Comparison of ENCODE assay signal across 9 mouse cellular contexts in genomic region chr17:12507654-12508204, GRCm38 (mm10). TPM values are rescaled to one million over a fixed set of nuclear protein-coding genes. Genes with fewer than 3 reads are reported as not detected.
DNase-seq lines count a peak whose midpoint lies in the region; ATAC-seq and TF ChIP-seq lines count a peak whose summit lies in the region.
"Had no signal": no experiment of that assay in that cellular context is flagged by ENCODE, and none has a peak within 500 bp of the region (broad histone marks: within the 10 kb centered on the region; RNA-seq: fewer than 3 reads in every experiment).

Gene Slc22a3, minus strand, starts transcription at chr17:12507704.

- H3K9ac ChIP-seq in kidney, embryonic 15.5 days, result 0 out of 2 replicates have a peak within 1 kb of the TSS, but pooled peaks have one; percentile 10
- no peak within 1 kb of the TSS for H3K9ac ChIP-seq in embryonic facial prominence, embryonic 11.5 days (replicated peaks; ENCODE audit: low read length)
- H3K9ac ChIP-seq in hindbrain, postnatal 0 days (replicated peaks; ENCODE audit: low read length), result peak within 1 kb of the TSS; percentile 35; the same call in 1 of the 2 replicates
- no peak within 1 kb of the TSS; the same call in 1 of the 2 replicates for H3K9ac ChIP-seq in midbrain, embryonic 14.5 days (replicated peaks; ENCODE audit: low read length)

- peaks cover 56% of the 10 kb centered on the region for H3K27me3 ChIP-seq in kidney, embryonic 15.5 days
- peaks cover 36% of the 10 kb centered on the region for H3K27me3 ChIP-seq in embryonic facial prominence, embryonic 11.5 days (ENCODE audit: control insufficient read depth, insufficient read depth, low read length)
- peaks cover 35% of the 10 kb centered on the region for H3K27me3 ChIP-seq in hindbrain, postnatal 0 days (ENCODE audit: insufficient read depth, low read length)
- peaks cover 34% of the 10 kb centered on the region for H3K27me3 ChIP-seq in midbrain, embryonic 14.5 days (ENCODE audit: control insufficient read depth, insufficient read depth, low read length)

- peak within 1 kb of the TSS; percentile 47 for H3K4me3 ChIP-seq in kidney, embryonic 15.5 days (replicated peaks)
- H3K4me3 ChIP-seq in embryonic facial prominence, embryonic 11.5 days (ENCODE audit: low read depth, low read length), result peak within 1 kb of the TSS; percentile 31
- H3K4me3 ChIP-seq in hindbrain, postnatal 0 days (ENCODE audit: low read length), result peak within 1 kb of the TSS; percentile 44
- peak within 1 kb of the TSS; percentile 28 for H3K4me3 ChIP-seq in midbrain, embryonic 14.5 days (replicated peaks; ENCODE audit: low read depth, low read length)

- no peak for TF ChIP-seq CTCF in hindbrain, postnatal 0 days (IDR thresholded peaks at IDR 0.05; ENCODE audit: low read depth)

- no peak for DNase-seq in kidney, postnatal 36 days
- DNase-seq in embryonic facial prominence, embryonic 11.5 days (ENCODE audit: low spot score), result no peak
- DNase-seq in hindbrain, postnatal 0 days (ENCODE audit: low spot score), result no peak
- DNase-seq in midbrain, embryonic 14.5 days, result no peak
- no peak for DNase-seq in cerebellum, postnatal 14 days
- no peak for DNase-seq in kidney, adult 18-20 months
- DNase-seq in layer of hippocampus, adult 9-10 months (ENCODE audit: low spot score), result no peak

- peak within 1 kb of the TSS; percentile 82 for H3K4me2 ChIP-seq in kidney, embryonic 15.5 days
- peak within 1 kb of the TSS; percentile 64 for H3K4me2 ChIP-seq in embryonic facial prominence, embryonic 11.5 days (ENCODE audit: low read depth, low read length)
- peak within 1 kb of the TSS; percentile 72 for H3K4me2 ChIP-seq in hindbrain, postnatal 0 days (ENCODE audit: low read depth, low read length)
- H3K4me2 ChIP-seq in midbrain, embryonic 14.5 days (ENCODE audit: low read length), result peak within 1 kb of the TSS; percentile 52

- no peak within 1 kb of the TSS for H3K27ac ChIP-seq in kidney, embryonic 15.5 days
- no peak within 1 kb of the TSS for H3K27ac ChIP-seq in embryonic facial prominence, embryonic 11.5 days (replicated peaks; ENCODE audit: low read depth, low read length)
- H3K27ac ChIP-seq in hindbrain, postnatal 0 days, result no peak within 1 kb of the TSS
- no peak within 1 kb of the TSS for H3K27ac ChIP-seq in midbrain, embryonic 14.5 days (replicated peaks; ENCODE audit: low read depth, low read length)

- 15% methylated on average over 14 of the region's 14 CpGs for WGBS in kidney, embryonic 15.5 days
- 12% methylated on average over 14 of the region's 14 CpGs for WGBS in embryonic facial prominence, embryonic 11.5 days
- WGBS in hindbrain, postnatal 0 days, result 16% methylated on average over 14 of the region's 14 CpGs
- WGBS in midbrain, embryonic 14.5 days, result 16% methylated on average over 14 of the region's 14 CpGs

- no peak for ATAC-seq in kidney, embryonic 15.5 days (replicated peaks; ENCODE audit: low FRiP score)
- no peak for ATAC-seq in embryonic facial prominence, embryonic 11.5 days (replicated peaks; ENCODE audit: insufficient number of reproducible peaks, low FRiP score, low TSS enrichment, low read depth)
- no peak for ATAC-seq in hindbrain, postnatal 0 days
- ATAC-seq in midbrain, embryonic 14.5 days (ENCODE audit: low FRiP score, low TSS enrichment), result no peak

- H3K36me3 ChIP-seq in kidney, embryonic 15.5 days, result no peaks in the 10 kb centered on the region
- no peaks in the 10 kb centered on the region for H3K36me3 ChIP-seq in embryonic facial prominence, embryonic 11.5 days (replicated peaks; ENCODE audit: control insufficient read depth, insufficient read depth, low read depth, low read length)
- no peaks in the 10 kb centered on the region for H3K36me3 ChIP-seq in hindbrain, postnatal 0 days (ENCODE audit: insufficient read depth, low read length)
- H3K36me3 ChIP-seq in midbrain, embryonic 14.5 days (ENCODE audit: control insufficient read depth, insufficient read depth, low read length), result no peaks in the 10 kb centered on the region

- H3K9me3 ChIP-seq in kidney, embryonic 15.5 days (replicated peaks), result no peaks in the 10 kb centered on the region
- no peaks in the 10 kb centered on the region for H3K9me3 ChIP-seq in embryonic facial prominence, embryonic 11.5 days (replicated peaks; ENCODE audit: control insufficient read depth, low read length)
- H3K9me3 ChIP-seq in hindbrain, postnatal 0 days (ENCODE audit: low read length), result no peaks in the 10 kb centered on the region
- no peaks in the 10 kb centered on the region for H3K9me3 ChIP-seq in midbrain, embryonic 14.5 days (ENCODE audit: control insufficient read depth, low read length)

- peaks cover 11% of the 10 kb centered on the region for H3K4me1 ChIP-seq in kidney, embryonic 15.5 days
- H3K4me1 ChIP-seq in embryonic facial prominence, embryonic 11.5 days (ENCODE audit: control insufficient read depth, insufficient read depth, low read length), result no peaks in the 10 kb centered on the region
- H3K4me1 ChIP-seq in hindbrain, postnatal 0 days (ENCODE audit: insufficient read depth, low read length), result no peaks in the 10 kb centered on the region; the same call in 1 of the 2 replicates
- no peaks in the 10 kb centered on the region for H3K4me1 ChIP-seq in midbrain, embryonic 14.5 days (ENCODE audit: control insufficient read depth, insufficient read depth, low read length)

RNA-seq across cellular contexts. Expression of gene Slc22a3, which starts in this region (rescaled TPM):
- 0.62 and 1.00 TPM in 2 replicates for polyA plus RNA-seq in kidney, embryonic 15.5 days (2015; fragmentation: Nextera tagmentation; extraction: Ambion mirVana)
- 0.04 and 0.21 TPM in 2 replicates for polyA plus RNA-seq in embryonic facial prominence, embryonic 11.5 days (2014; fragmentation: Nextera tagmentation; extraction: Ambion mirVana)
- 2.1 and 2.6 TPM in 2 replicates for total RNA-seq in hindbrain, postnatal 0 days (2014; rRNA removed)
- 2.9 and 3.1 TPM in 2 replicates for polyA plus RNA-seq in hindbrain, postnatal 0 days (2015; fragmentation: Nextera tagmentation; extraction: Ambion mirVana)
- 0.74 TPM in 2 replicates for polyA plus RNA-seq in midbrain, embryonic 14.5 days (2014; fragmentation: Nextera tagmentation; extraction: Ambion mirVana)
- total RNA-seq: neutrophil, adult 5-6 weeks had no signal

Comparison
In these comparisons a context has a peak if more than half of its experiments do, and no peak if none do; other contexts are left out.
1. H3K9ac ChIP-seq: peak in kidney, embryonic 15.5 days (single experiment) and hindbrain, postnatal 0 days (single experiment); none in embryonic facial prominence, embryonic 11.5 days (single experiment) and midbrain, embryonic 14.5 days (single experiment).
2. Peak in every context shown above with its lines, with median percentiles within 50 percentile points of each other: H3K4me2 ChIP-seq and H3K4me3 ChIP-seq.